Mouse (Mus musculus) hindbrain, embryonic 12.5 days (tissue): Measurements from ENCODE around the gene Sgcg. TPM values are rescaled to one million over a fixed set of nuclear protein-coding genes. Genes with fewer than 3 reads are reported as not detected.
A peak's percentile ranks its signal among the peaks of the same experiment; 100 is the strongest.

Experiments used
- ATAC-seq: fragments of 200-750 bp; cut with Nextera tagmentation; 2 replicates; pipeline ENCODE4 v1.8.0; 2017; ENCODE audit warnings: moderate TSS enrichment; ENCODE audit not compliant: low FRiP score
- H3K27ac ChIP-seq: fragments of 300-500 bp; sonication (generic); 2 replicates; pipeline ENCODE4 v1.5.1; 2016; ENCODE audit warnings: mild to moderate bottlenecking
- H3K27me3 ChIP-seq: fragments of 300-500 bp; sonication (generic); 2 replicates; pipeline ENCODE4 v1.6.1; 2016; ENCODE audit warnings: mild to moderate bottlenecking
- H3K36me3 ChIP-seq: fragments of 300-500 bp; sonication (generic); 2 replicates; pipeline ENCODE4 v1.6.1; 2016; ENCODE audit warnings: mild to moderate bottlenecking
- H3K4me1 ChIP-seq: fragments of 300-500 bp; sonication (generic); 2 replicates; pipeline ENCODE4 v1.6.1; 2016
- H3K4me2 ChIP-seq: fragments of 300-500 bp; sonication (generic); replicated peaks from 2 replicates; pipeline ENCODE4 v1.6.1; 2016; ENCODE audit warnings: mild to moderate bottlenecking
- H3K4me3 ChIP-seq: fragments of 300-500 bp; sonication (generic); 2 replicates; pipeline ENCODE4 v1.5.1; 2016; ENCODE audit warnings: mild to moderate bottlenecking
- H3K9ac ChIP-seq: fragments of 300-500 bp; sonication (generic); 2 replicates; pipeline ENCODE4 v1.6.1; 2016; ENCODE audit warnings: mild to moderate bottlenecking, moderate library complexity
- H3K9me3 ChIP-seq: fragments of 300-500 bp; sonication (generic); replicated peaks from 2 replicates; pipeline ENCODE4 v1.6.1; 2016; ENCODE audit warnings: mild to moderate bottlenecking
- WGBS: fragments of 180-500 bp; shearing (Covaris S2); methylation state at CpG from one replicate; pipeline ENCODE4 v1.1.7; 2016; 5-methylcytosine and 5-hydroxymethylcytosine counted together
- polyA plus RNA-seq: library from polyadenylated mRNA; unstranded; fragments of >200 nt; fragmentation: Nextera tagmentation; extraction: Ambion mirVana; gene quantifications from 2 replicates; pipeline ENCODE4 v1.2.1, GENCODE M21; 2016

Gene Sgcg
- polyA plus RNA-seq, 1 experiment from 2014 or later: 0.15 TPM

DNA sequence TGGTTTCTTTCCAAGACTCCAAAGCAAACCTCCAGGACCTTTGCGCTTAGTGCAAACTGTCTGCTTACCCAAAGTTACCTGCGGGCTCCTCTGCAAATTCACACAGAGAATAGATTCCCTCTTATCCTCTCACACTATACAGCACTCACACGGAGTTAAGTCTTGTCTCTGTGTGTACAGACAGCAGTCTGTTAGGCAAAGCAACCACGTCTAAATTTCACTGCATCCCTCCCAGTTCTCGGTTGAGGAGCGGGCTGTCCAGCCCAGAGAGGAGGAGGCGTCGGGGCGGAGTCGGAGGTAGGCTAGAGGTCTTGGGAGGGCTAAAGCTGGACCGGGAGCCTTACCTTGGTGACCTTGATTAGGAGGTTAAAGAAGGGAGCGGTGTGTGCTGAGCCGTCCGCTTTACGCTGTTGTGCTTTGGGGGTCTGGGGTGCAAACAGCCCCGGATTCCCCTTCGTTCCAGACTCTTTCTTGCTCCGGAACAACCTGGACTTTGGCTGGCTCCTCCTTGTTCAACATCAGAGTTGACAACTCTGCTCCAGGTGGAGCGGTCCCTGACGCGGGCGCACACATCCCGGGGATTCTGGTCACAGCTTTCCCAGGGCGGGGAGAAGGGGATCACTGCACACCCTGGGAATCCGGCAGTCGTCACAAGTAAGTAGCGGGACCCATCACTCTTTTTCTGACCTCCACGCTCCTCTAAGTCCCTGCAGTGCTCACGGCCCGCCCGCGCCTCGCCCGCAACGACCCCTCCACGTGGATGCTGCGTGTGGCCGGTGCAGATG lies 16.3 kb upstream of the Sgcg start:
- 9% methylated on average over 38 of the region's 38 CpGs for WGBS
- peak overlapping the region; percentile 39 for H3K4me2 ChIP-seq
- no peaks in the 10 kb centered on the region for H3K36me3 ChIP-seq
- H3K27ac ChIP-seq: no peak overlapping the region
- H3K4me1 ChIP-seq: peaks cover 13% of the 10 kb centered on the region
- H3K9ac ChIP-seq: no peak overlapping the region
- no peak for ATAC-seq
- no peaks in the 10 kb centered on the region for H3K9me3 ChIP-seq
- H3K4me3 ChIP-seq: peak overlapping the region; percentile 17
- H3K27me3 ChIP-seq: peaks cover 39% of the 10 kb centered on the region

DNA sequence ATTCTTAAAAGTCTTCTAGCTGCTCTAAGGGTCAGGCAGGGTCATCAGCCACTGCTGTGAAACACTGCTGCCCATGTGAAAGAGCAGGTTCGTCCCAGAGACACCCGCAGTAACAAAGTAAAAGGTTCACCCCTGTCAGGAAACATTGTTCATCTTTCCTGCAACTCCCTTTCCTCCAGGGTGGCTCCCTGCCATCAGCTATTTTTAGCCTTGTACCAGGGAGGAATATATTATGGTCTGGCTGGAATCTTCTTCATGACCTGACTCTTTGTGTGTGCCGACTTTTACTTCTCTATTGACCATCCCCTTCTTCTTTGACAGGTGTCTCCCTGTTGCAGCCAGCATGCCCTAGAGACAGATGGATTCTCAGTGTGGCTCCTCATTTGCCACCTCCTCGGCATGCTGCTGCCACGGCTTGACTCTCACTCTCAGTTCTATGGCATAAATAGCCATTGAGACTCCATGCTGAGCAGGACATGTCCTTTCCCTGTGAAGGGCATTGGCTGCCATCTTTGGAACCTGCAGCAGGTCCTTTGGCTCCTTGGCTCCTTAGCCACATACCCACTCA lies 9.7 kb upstream of the Sgcg start:
- no peaks in the 10 kb centered on the region for H3K9me3 ChIP-seq
- WGBS: 38% methylated on average over 5 of the region's 5 CpGs
- ATAC-seq: no peak

DNA sequence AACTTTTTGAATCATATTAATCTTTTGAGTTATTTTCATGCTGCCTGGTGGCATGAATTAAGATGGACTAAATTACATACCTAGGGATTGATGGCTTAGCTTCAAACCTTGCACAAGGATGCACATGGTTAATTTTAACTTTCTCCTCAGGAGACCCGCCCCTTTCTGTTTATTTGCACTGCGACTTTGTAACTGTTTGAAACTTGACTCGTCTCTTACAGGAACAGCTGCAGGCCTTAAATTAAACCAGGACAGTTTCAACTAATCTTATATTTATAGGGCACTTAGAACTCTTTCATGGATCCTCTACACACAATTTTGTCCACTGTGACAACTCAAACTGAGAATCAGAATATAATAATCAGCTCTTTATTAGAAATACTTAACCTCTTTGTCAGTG lies 794 bp upstream of the Sgcg start:
- Histone ChIP-seq H3K9ac (no peak overlapping the region), H3K4me3 (no peak overlapping the region), H3K27ac (no peak overlapping the region), H3K4me1 (no peaks in the 10 kb centered on the region), H3K27me3 (no peaks in the 10 kb centered on the region), H3K4me2 (no peak overlapping the region), H3K9me3 (no peaks in the 10 kb centered on the region), H3K36me3 (no peaks in the 10 kb centered on the region)
- WGBS: 60% methylated on average over 3 of the region's 3 CpGs
- ATAC-seq: no peak

More for the DNA sequence above, 9.7 kb upstream of the Sgcg start:
- H3K27ac ChIP-seq: no peak overlapping the region
- no peaks in the 10 kb centered on the region for H3K36me3 ChIP-seq
- H3K9ac ChIP-seq: no peak overlapping the region
- H3K4me3 ChIP-seq: no peak overlapping the region
- H3K4me2 ChIP-seq: no peak overlapping the region
- H3K27me3 ChIP-seq: peaks cover 11% of the 10 kb centered on the region; the same call in 1 of the 2 replicates
- H3K4me1 ChIP-seq: no peaks in the 10 kb centered on the region

DNA sequence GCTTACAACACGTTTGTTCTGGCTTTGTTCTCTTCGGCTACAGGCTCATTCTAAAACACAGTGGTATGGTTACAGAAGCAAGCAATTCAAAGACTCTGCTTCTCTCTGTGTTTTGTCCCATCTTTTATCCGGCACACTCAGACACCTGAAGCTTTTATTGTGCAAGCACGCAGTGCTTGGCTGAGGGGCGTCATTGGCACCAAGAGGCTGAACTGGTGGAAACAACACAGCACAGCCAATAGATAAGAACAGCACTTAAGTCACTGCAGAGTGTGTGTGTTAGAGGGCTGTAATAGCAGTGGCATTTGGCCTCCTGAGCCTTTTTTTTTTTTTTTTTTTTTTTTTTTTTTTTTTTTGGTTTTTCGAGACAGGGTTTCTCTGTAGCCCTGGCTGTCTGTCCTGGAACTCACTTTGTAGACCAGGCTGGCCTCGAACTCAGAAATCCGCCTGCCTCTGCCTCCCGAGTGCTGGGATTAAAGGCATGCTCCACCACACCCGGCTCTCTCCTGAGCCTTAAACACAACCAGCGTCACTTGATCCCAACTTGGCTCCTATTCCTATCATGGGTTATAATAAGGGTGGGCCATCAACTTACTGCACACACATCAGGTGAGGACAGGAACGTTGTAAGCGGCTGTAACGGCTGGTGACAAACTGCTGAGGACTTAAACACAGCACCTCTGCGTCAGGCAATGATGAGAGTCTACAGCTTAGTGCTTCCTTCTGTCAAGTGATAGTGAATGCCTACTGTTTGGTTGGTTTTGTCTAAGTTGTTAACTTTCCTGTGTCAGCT lies 5.5 kb downstream of the Sgcg start:
- no peak for ATAC-seq
- no peak overlapping the region for H3K27ac ChIP-seq

DNA sequence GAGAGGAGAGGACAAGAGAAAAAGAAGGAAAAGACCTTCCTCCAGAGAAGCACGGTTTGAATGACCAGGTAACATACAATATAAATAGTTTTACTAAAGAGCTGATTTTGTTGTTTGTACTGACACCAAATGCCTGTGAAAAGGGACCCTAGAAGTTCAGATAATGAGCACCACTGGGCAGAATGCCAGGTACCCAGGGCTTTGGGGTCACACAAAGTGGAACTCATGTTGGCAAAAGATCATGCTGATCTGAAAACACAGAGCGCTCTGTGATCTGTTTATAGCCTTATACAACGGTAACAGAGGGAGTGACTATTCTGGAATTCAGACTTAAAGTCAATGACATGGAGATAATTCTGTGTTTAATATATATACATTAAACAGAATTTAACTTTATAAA lies 11.8 kb downstream of the Sgcg start:
- no peaks in the 10 kb centered on the region for H3K27me3 ChIP-seq
- ATAC-seq: no peak
- no peak overlapping the region for H3K4me3 ChIP-seq
- 88% methylated on average over 3 of the region's 3 CpGs for WGBS
- H3K4me2 ChIP-seq: no peak overlapping the region
- H3K27ac ChIP-seq: no peak overlapping the region
- no peaks in the 10 kb centered on the region for H3K4me1 ChIP-seq
- peaks cover 6% of the 10 kb centered on the region; the same call in 1 of the 2 replicates for H3K9me3 ChIP-seq
- no peaks in the 10 kb centered on the region for H3K36me3 ChIP-seq
- no peak overlapping the region for H3K9ac ChIP-seq

More for the DNA sequence above, 5.5 kb downstream of the Sgcg start:
- Histone ChIP-seq H3K4me1 (no peaks in the 10 kb centered on the region), H3K36me3 (no peaks in the 10 kb centered on the region), H3K4me2 (no peak overlapping the region), H3K4me3 (no peak overlapping the region), H3K9me3 (peaks cover 5% of the 10 kb centered on the region; the same call in 1 of the 2 replicates), H3K27me3 (no peaks in the 10 kb centered on the region), H3K9ac (no peak overlapping the region)
- WGBS: 88% methylated on average over 15 of the region's 15 CpGs

DNA sequence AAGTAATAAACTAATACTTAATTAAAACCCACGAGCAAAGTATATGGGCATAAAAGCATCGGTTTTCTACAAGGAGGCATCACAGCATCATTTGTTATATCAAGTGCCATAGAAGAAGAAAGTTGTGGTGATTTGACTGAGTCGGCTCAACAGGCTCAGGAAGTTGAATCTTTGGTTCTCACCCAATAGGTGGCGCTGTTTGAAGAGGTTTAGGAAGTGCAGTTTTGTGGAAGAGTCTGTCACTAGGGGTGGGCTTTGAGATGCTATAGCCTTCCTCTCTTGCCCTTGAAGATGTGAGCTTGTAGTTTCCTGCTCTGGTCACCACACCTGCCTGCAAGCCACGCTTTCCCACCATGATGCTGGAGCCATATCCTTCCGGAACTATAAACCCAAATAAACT lies 15.7 kb downstream of the Sgcg start:
- Histone ChIP-seq H3K27ac (no peak overlapping the region), H3K36me3 (no peaks in the 10 kb centered on the region), H3K4me3 (no peak overlapping the region), H3K27me3 (no peaks in the 10 kb centered on the region), H3K4me2 (no peak overlapping the region), H3K9ac (no peak overlapping the region), H3K9me3 (no peaks in the 10 kb centered on the region), H3K4me1 (no peaks in the 10 kb centered on the region)
- ATAC-seq: no peak
- WGBS: 40% methylated on average over 6 of the region's 6 CpGs

DNA sequence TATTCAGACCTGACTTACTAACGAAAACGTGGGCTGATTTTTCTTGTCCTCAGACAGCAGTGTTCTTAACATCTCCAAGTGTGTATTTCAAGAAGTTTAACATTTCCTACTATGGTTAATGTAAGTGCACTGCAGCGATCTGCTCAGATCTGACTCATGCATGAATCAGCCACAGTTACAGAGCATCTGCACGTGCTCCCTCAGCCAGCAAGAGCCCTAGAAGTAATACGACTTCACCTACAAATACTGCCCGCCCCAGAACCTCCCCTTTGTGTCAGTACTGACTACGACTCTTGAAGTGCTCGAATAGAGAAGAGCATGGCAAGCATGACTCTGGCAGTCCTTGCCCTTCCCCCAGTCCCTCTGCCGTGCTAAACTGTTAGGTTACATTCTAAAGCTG lies 19.5 kb downstream of the Sgcg start:
- H3K4me1 ChIP-seq: no peaks in the 10 kb centered on the region
- no peak overlapping the region for H3K27ac ChIP-seq
- H3K27me3 ChIP-seq: no peaks in the 10 kb centered on the region
- WGBS: 68% methylated on average over 9 of the region's 9 CpGs
- no peak for ATAC-seq
- no peak overlapping the region for H3K9ac ChIP-seq
- H3K4me3 ChIP-seq: no peak overlapping the region
- H3K4me2 ChIP-seq: no peak overlapping the region
- H3K36me3 ChIP-seq: no peaks in the 10 kb centered on the region
- H3K9me3 ChIP-seq: no peaks in the 10 kb centered on the region

DNA sequence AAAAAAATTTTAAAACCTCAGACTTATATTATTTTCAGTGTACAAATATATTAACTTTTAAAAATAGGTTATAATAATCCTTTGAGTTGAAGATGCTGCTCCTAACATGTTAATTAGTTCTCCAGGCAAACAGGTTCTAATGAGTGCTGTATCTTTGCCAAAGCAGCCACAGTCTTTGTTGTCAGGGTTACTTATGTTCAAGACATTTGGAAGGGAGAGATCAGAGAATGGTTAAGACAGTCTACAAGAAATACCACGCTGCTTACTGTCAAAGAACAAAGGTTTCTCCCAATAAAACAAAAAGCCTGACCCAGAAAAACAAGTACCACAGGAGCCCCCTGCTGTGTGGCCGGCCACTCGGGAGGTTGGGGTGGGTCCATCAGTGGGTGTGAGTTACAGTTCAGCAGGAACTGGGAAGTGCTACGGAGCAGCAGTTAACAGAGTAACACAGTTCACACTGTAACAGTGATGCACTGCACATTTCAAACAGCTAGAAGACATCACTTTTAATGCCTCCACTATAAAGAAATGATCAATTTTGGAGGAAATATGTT lies 21.1 kb downstream of the Sgcg start:
- H3K9ac ChIP-seq: no peak overlapping the region
- no peak for ATAC-seq
- 27% methylated on average over 4 of the region's 4 CpGs for WGBS
- no peaks in the 10 kb centered on the region for H3K36me3 ChIP-seq
- no peaks in the 10 kb centered on the region for H3K9me3 ChIP-seq
- H3K4me2 ChIP-seq: no peak overlapping the region
- H3K4me1 ChIP-seq: no peaks in the 10 kb centered on the region
- no peak overlapping the region for H3K27ac ChIP-seq
- no peaks in the 10 kb centered on the region for H3K27me3 ChIP-seq
- H3K4me3 ChIP-seq: no peak overlapping the region

DNA sequence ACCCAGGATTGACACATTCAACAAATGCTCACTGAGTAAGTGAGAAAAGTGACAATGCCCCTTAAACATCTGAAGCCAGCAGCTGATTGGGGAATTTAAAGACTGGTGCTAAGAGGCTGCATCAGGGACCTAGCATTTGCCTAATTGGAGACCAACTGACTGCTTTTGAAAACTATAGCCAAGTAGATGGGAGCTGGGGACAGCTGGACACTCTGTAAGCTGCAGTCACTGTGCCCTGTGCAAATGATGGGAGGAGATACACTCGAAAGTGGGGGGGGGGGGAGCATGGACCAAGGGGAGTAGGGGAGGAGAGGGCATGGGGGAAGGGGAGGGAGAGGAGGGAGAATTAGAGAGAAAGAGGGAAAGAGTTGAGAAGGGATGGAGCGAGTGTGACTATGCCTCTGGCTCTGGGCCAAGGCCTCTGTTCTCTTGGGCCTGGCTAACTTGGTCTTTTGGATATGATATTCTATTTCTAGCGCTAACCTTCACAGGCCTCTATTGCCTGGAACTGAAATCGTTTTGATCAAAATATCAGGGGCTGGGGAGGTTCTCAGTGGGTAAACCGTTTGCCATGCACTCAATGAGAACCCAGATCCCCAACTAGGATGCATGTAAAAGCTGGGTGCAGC lies 22.3 kb downstream of the Sgcg start:
- H3K27me3 ChIP-seq: no peaks in the 10 kb centered on the region
- no peaks in the 10 kb centered on the region for H3K36me3 ChIP-seq
- no peak overlapping the region for H3K4me3 ChIP-seq
- WGBS: 54% methylated on average over 5 of the region's 5 CpGs
- no peak overlapping the region for H3K27ac ChIP-seq
- H3K9me3 ChIP-seq: no peaks in the 10 kb centered on the region
- H3K4me1 ChIP-seq: no peaks in the 10 kb centered on the region
- no peak overlapping the region for H3K4me2 ChIP-seq
- no peak for ATAC-seq
- no peak overlapping the region for H3K9ac ChIP-seq

DNA sequence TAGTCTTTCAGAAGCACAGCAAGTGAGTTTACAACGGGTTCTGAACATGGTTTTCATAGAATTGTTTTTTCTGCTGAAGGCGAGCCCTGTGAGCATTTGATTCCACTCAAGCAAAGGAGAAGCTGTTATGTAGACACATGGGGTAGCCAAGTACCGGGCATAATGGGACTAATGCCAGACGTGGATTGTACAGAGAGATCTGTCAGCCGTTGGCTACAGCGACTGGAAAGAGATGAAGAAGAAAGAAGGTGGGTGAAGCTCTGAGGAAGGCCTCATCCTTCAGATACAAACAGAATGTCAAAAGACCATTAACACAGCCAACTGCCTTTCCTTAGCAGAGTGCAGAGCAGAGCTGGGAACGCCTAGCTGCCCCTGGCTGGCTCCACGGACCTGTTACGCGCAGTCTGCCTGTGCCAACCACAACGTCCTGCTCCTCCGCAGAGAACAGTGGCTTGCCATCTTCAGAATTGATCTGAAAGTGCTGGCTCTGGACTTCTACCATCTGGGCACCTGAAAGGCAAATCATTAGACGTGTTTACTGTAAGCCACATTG lies 26.2 kb downstream of the Sgcg start:
- Histone ChIP-seq H3K27me3 (no peaks in the 10 kb centered on the region), H3K27ac (no peak overlapping the region), H3K9me3 (no peaks in the 10 kb centered on the region), H3K4me1 (no peaks in the 10 kb centered on the region), H3K4me2 (no peak overlapping the region), H3K36me3 (no peaks in the 10 kb centered on the region), H3K9ac (no peak overlapping the region), H3K4me3 (no peak overlapping the region)
- 91% methylated on average over 13 of the region's 13 CpGs for WGBS
- no peak for ATAC-seq

DNA sequence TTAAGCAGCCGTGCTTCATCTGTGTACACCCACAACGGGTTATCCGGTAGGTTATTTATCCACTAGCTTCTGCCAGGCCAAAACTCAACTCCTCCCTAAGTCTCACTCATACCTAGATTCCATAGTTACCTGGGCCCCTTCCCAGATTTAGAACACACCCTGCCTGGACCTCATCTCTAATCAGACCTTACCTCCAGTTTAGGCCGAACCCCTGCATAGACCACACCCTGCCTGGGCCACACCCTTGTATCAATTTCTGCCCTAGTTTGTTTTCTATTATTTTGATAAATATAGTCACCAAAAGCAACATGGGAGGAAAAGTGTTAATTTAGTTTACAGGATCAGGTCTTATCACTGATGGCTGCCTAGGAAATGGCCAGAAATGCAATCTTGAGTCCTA lies 28.1 kb downstream of the Sgcg start:
- no peak overlapping the region for H3K27ac ChIP-seq
- no peak overlapping the region for H3K4me2 ChIP-seq
- H3K4me3 ChIP-seq: no peak overlapping the region
- H3K36me3 ChIP-seq: no peaks in the 10 kb centered on the region
- H3K27me3 ChIP-seq: no peaks in the 10 kb centered on the region
- ATAC-seq: no peak
- H3K4me1 ChIP-seq: no peaks in the 10 kb centered on the region
- H3K9ac ChIP-seq: no peak overlapping the region
- no peaks in the 10 kb centered on the region for H3K9me3 ChIP-seq
- 95% methylated on average over 4 of the region's 4 CpGs for WGBS

DNA sequence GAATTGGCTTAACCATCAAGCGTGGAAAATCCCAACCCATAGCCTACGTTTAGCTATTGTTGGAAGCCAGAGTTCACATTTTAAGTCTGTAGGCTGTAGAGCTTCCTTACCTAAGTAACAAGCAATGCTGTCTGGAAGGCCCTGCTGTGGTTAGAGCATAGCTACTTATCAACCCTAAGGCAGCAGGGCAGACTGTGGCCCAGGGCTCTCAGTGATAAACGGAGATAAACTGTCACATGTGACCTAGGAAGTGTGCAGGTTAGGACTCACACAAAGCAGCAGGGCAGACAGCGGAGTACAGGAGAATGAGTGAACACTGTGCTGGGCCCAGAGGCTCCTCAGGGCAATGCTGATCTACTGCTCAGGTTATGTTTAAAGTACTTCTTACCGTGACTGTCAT lies 28.5 kb downstream of the Sgcg start:
- 86% methylated on average over 5 of the region's 5 CpGs for WGBS
- H3K27ac ChIP-seq: no peak overlapping the region
- ATAC-seq: no peak
- H3K9ac ChIP-seq: no peak overlapping the region
- no peak overlapping the region for H3K4me3 ChIP-seq
- no peaks in the 10 kb centered on the region for H3K36me3 ChIP-seq
- no peak overlapping the region for H3K4me2 ChIP-seq
- H3K4me1 ChIP-seq: no peaks in the 10 kb centered on the region
- no peaks in the 10 kb centered on the region for H3K27me3 ChIP-seq
- H3K9me3 ChIP-seq: no peaks in the 10 kb centered on the region
